Mouse (Mus musculus) spleen, postnatal 14 days (tissue): Measurements from ENCODE around the gene Tead1.

ENCODE experiments used
- DNase-seq, 2 experiments: peaks; one replicate each; pipeline ENCODE4 v3.0.0; 2021 to 2022; ENCODE audit warnings: low spot score in 2 of 2

Gene Tead1

GRCm38 (mm10) chr7:112813731-112814306 lies 134.7 kb downstream of the Tead1 start:
- DNase-seq, result no peak

- no peak for DNase-seq
Observed at GRCm38 (mm10) chr7:112816016-112816415, 136.9 kb downstream of the Tead1 start.

GRCm38 (mm10) chr7:112819833-112820232 lies 140.7 kb downstream of the Tead1 start:
- no peak for DNase-seq

GRCm38 (mm10) chr7:112822879-112823278 lies 143.8 kb downstream of the Tead1 start:
- DNase-seq, result no peak

- DNase-seq, result no peak
Observed at GRCm38 (mm10) chr7:112823621-112824020, 144.5 kb downstream of the Tead1 start.

GRCm38 (mm10) chr7:112825339-112825781 lies 146.2 kb downstream of the Tead1 start:
- no peak for DNase-seq

- no peak for DNase-seq
Observed at GRCm38 (mm10) chr7:112826114-112826911, 147.2 kb downstream of the Tead1 start.

- DNase-seq, result no peak
Observed at GRCm38 (mm10) chr7:112828016-112828695, 149.0 kb downstream of the Tead1 start.

- DNase-seq, result no peak
Observed at GRCm38 (mm10) chr7:112828696-112829022, 149.5 kb downstream of the Tead1 start.

GRCm38 (mm10) chr7:112830946-112831345 lies 151.8 kb downstream of the Tead1 start:
- no peak for DNase-seq

- DNase-seq, result no peak
Observed at GRCm38 (mm10) chr7:112831446-112831845, 152.3 kb downstream of the Tead1 start.

- no peak for DNase-seq
Observed at GRCm38 (mm10) chr7:112833132-112833531, 154.0 kb downstream of the Tead1 start.

GRCm38 (mm10) chr7:112836076-112836475 lies 157.0 kb downstream of the Tead1 start:
- DNase-seq, result no peak

- DNase-seq, result no peak
Observed at GRCm38 (mm10) chr7:112838131-112838530, 159.0 kb downstream of the Tead1 start.

GRCm38 (mm10) chr7:112840351-112840750 lies 161.2 kb downstream of the Tead1 start:
- no peak for DNase-seq

GRCm38 (mm10) chr7:112840890-112841289 lies 161.8 kb downstream of the Tead1 start:
- no peak for DNase-seq

- no peak for DNase-seq
Observed at GRCm38 (mm10) chr7:112841484-112841883, 162.4 kb downstream of the Tead1 start.

- DNase-seq, result no peak
Observed at GRCm38 (mm10) chr7:112841886-112842285, 162.8 kb downstream of the Tead1 start.

GRCm38 (mm10) chr7:112851281-112851744 lies 172.2 kb downstream of the Tead1 start:
- no peak for DNase-seq

GRCm38 (mm10) chr7:112852149-112852839 lies 173.2 kb downstream of the Tead1 start:
- DNase-seq, result no peak

GRCm38 (mm10) chr7:112853857-112854256 lies 174.7 kb downstream of the Tead1 start:
- no peak for DNase-seq

- DNase-seq, result no peak
Observed at GRCm38 (mm10) chr7:112854516-112854915, 175.4 kb downstream of the Tead1 start.
